Mouse (Mus musculus) Muller cell, postnatal 12 days (primary cell): ENCODE data around the gene Chit1.
A peak's percentile ranks its signal among the peaks of the same experiment; 100 is the strongest.

Source experiments
- DNase-seq: peaks from one replicate; pipeline ENCODE4 v3.0.0-alpha.2; 2015; ENCODE audit errors: inconsistent ontology term

The Chit1 gene

GRCm38 (mm10) chr1:134098726-134099515 is 12.1 kb upstream of the Chit1 start:
- peak; percentile 95 for DNase-seq

GRCm38 (mm10) chr1:134099516-134100235 is 11.4 kb upstream of the Chit1 start:
- DNase-seq = peak; percentile 88

GRCm38 (mm10) chr1:134100401-134100800 is 10.6 kb upstream of the Chit1 start:
- DNase-seq = no peak

- DNase-seq = peak; percentile 64
Measured at GRCm38 (mm10) chr1:134100928-134101327, 10.1 kb upstream of the Chit1 start.

GRCm38 (mm10) chr1:134101593-134101992 is 9.4 kb upstream of the Chit1 start:
- DNase-seq = peak; percentile 63

- peak; percentile 62 for DNase-seq
Measured at GRCm38 (mm10) chr1:134103861-134104260, 7.2 kb upstream of the Chit1 start.

- DNase-seq = no peak
Measured at GRCm38 (mm10) chr1:134105043-134105763, 5.8 kb upstream of the Chit1 start.

- DNase-seq = no peak
Measured at GRCm38 (mm10) chr1:134105764-134106430, 5.1 kb upstream of the Chit1 start.

GRCm38 (mm10) chr1:134106719-134107118 is 4.3 kb upstream of the Chit1 start:
- DNase-seq = peak; percentile 62

GRCm38 (mm10) chr1:134107777-134108176 is 3.3 kb upstream of the Chit1 start:
- no peak for DNase-seq

GRCm38 (mm10) chr1:134110015-134110414 is 1.0 kb upstream of the Chit1 start:
- DNase-seq = no peak

GRCm38 (mm10) chr1:134110449-134110848 is 593 bp upstream of the Chit1 start:
- no peak for DNase-seq

- no peak for DNase-seq
Measured at GRCm38 (mm10) chr1:134113560-134113959, 2.5 kb downstream of the Chit1 start.

GRCm38 (mm10) chr1:134114018-134114417 is 3.0 kb downstream of the Chit1 start:
- DNase-seq = no peak

GRCm38 (mm10) chr1:134114730-134115129 is 3.7 kb downstream of the Chit1 start:
- DNase-seq = no peak

GRCm38 (mm10) chr1:134115424-134115823 is 4.4 kb downstream of the Chit1 start:
- DNase-seq = no peak

GRCm38 (mm10) chr1:134117110-134117509 is 6.1 kb downstream of the Chit1 start:
- DNase-seq = no peak

- peak; percentile 61 for DNase-seq
Measured at GRCm38 (mm10) chr1:134120179-134120578, 9.1 kb downstream of the Chit1 start.

GRCm38 (mm10) chr1:134122195-134122594 is 11.2 kb downstream of the Chit1 start:
- DNase-seq = no peak

- DNase-seq = no peak
Measured at GRCm38 (mm10) chr1:134133316-134133715, 22.3 kb downstream of the Chit1 start.

GRCm38 (mm10) chr1:134136351-134136750 is 25.3 kb downstream of the Chit1 start:
- DNase-seq = no peak

GRCm38 (mm10) chr1:134138424-134138823 is 27.4 kb downstream of the Chit1 start:
- DNase-seq = no peak
